Mouse (Mus musculus) stomach, embryonic 16.5 days (tissue): ENCODE measurements at regions not wholly inside any gene's neighbourhood (a gene's known extent, or its start where the extent isn't known, plus 50 kb on each side); places are given as distances from the start of the nearest gene placed in this dataset.

Experiments used
- ATAC-seq: fragments of 200-750 bp; cut with Nextera tagmentation; 2 replicates; pipeline ENCODE4 v1.8.0; 2017; ENCODE audit warnings: moderate number of reproducible peaks, moderate TSS enrichment; ENCODE audit not compliant: insufficient read depth, low FRiP score
- H3K27ac ChIP-seq: fragments of 300-500 bp; sonication (generic); 2 replicates; pipeline ENCODE4 v1.5.1; 2014; ENCODE audit warnings: low read length
- H3K27me3 ChIP-seq: fragments of 300-500 bp; sonication (generic); 2 replicates; pipeline ENCODE4 v1.6.1; 2014; ENCODE audit warnings: low read length, control low read depth, mixed read lengths; ENCODE audit not compliant: control insufficient read depth, insufficient read depth
- H3K36me3 ChIP-seq: fragments of 300-500 bp; sonication (generic); 2 replicates; pipeline ENCODE4 v1.6.1; 2014; ENCODE audit warnings: low read length; ENCODE audit not compliant: control insufficient read depth, insufficient read depth
- H3K4me1 ChIP-seq: fragments of 300-500 bp; sonication (generic); 2 replicates; pipeline ENCODE4 v1.6.1; 2014; ENCODE audit warnings: low read length, control low read depth, mixed read lengths; ENCODE audit not compliant: control insufficient read depth, insufficient read depth
- H3K4me2 ChIP-seq: fragments of 300-500 bp; sonication (generic); 2 replicates; pipeline ENCODE4 v1.6.1; 2014; ENCODE audit warnings: low read depth, low read length, mixed read lengths
- H3K4me3 ChIP-seq: fragments of 300-500 bp; sonication (generic); replicated peaks from 2 replicates; pipeline ENCODE4 v1.5.1; 2014; ENCODE audit warnings: mild to moderate bottlenecking, low read length
- H3K9ac ChIP-seq: fragments of 300-500 bp; sonication (generic); 2 replicates; pipeline ENCODE4 v1.6.1; 2014; ENCODE audit warnings: low read length
- H3K9me3 ChIP-seq: fragments of 300-500 bp; sonication (generic); replicated peaks from 2 replicates; pipeline ENCODE4 v1.6.1; 2016; ENCODE audit warnings: low read length, control low read depth; ENCODE audit not compliant: control insufficient read depth
- WGBS: fragments of 180-500 bp; shearing (Covaris S2); extraction: QIAGEN DNeasy Blood & Tissue Kit; methylation state at CpG from one replicate; pipeline ENCODE4 v1.1.7; 2014; 5-methylcytosine and 5-hydroxymethylcytosine counted together

GRCm38 (mm10) chr12:9368682-9369081 lies 201.2 kb upstream of the Osr1 start:
- ATAC-seq: no peak
- H3K9me3 ChIP-seq: no peaks in the 10 kb centered on the region
- H3K9ac ChIP-seq: no peak overlapping the region
- no peak overlapping the region for H3K4me3 ChIP-seq
- H3K27ac ChIP-seq: no peak overlapping the region
- no peak overlapping the region for H3K4me2 ChIP-seq
- H3K27me3 ChIP-seq: no peaks in the 10 kb centered on the region
- no peaks in the 10 kb centered on the region for H3K36me3 ChIP-seq
- WGBS: 61% methylated on average over 5 of the region's 5 CpGs
- H3K4me1 ChIP-seq: no peaks in the 10 kb centered on the region

- no peaks in the 10 kb centered on the region for H3K27me3 ChIP-seq
- no peaks in the 10 kb centered on the region for H3K36me3 ChIP-seq
- no peak overlapping the region for H3K9ac ChIP-seq
- no peak for ATAC-seq
- no peak overlapping the region for H3K4me2 ChIP-seq
- H3K4me1 ChIP-seq: no peaks in the 10 kb centered on the region
- H3K27ac ChIP-seq: no peak overlapping the region
- no peaks in the 10 kb centered on the region for H3K9me3 ChIP-seq
- WGBS: 51% methylated on average over 3 of the region's 3 CpGs
- no peak overlapping the region for H3K4me3 ChIP-seq
Measured at GRCm38 (mm10) chr12:9401956-9402355, 168.0 kb upstream of the Osr1 start.

- no peak overlapping the region for H3K4me3 ChIP-seq
- H3K27me3 ChIP-seq: no peaks in the 10 kb centered on the region
- ATAC-seq: no peak
- H3K9me3 ChIP-seq: no peaks in the 10 kb centered on the region
- H3K27ac ChIP-seq: no peak overlapping the region
- H3K4me2 ChIP-seq: no peak overlapping the region
- WGBS: 65% methylated on average over 7 of the region's 7 CpGs
- no peak overlapping the region for H3K9ac ChIP-seq
- no peaks in the 10 kb centered on the region for H3K36me3 ChIP-seq
- no peaks in the 10 kb centered on the region for H3K4me1 ChIP-seq
Measured at GRCm38 (mm10) chr12:9404981-9405380, 164.9 kb upstream of the Osr1 start.

- WGBS: 19% methylated on average over 3 of the region's 3 CpGs
- H3K9me3 ChIP-seq: no peaks in the 10 kb centered on the region
- no peak overlapping the region for H3K27ac ChIP-seq
- no peak for ATAC-seq
- no peaks in the 10 kb centered on the region for H3K4me1 ChIP-seq
- no peak overlapping the region for H3K9ac ChIP-seq
- no peak overlapping the region for H3K4me3 ChIP-seq
- H3K4me2 ChIP-seq: no peak overlapping the region
- H3K27me3 ChIP-seq: no peaks in the 10 kb centered on the region
- H3K36me3 ChIP-seq: no peaks in the 10 kb centered on the region
Measured at GRCm38 (mm10) chr12:9419311-9419710, 150.6 kb upstream of the Osr1 start.

GRCm38 (mm10) chr12:9430656-9431055 lies 139.3 kb upstream of the Osr1 start:
- H3K4me3 ChIP-seq: no peak overlapping the region
- 72% methylated on average over 3 of the region's 3 CpGs for WGBS
- ATAC-seq: no peak
- no peak overlapping the region for H3K9ac ChIP-seq
- no peaks in the 10 kb centered on the region for H3K27me3 ChIP-seq
- no peaks in the 10 kb centered on the region for H3K36me3 ChIP-seq
- H3K27ac ChIP-seq: no peak overlapping the region
- H3K9me3 ChIP-seq: no peaks in the 10 kb centered on the region
- H3K4me1 ChIP-seq: no peaks in the 10 kb centered on the region
- H3K4me2 ChIP-seq: no peak overlapping the region

GRCm38 (mm10) chr12:9438575-9439161 lies 131.2 kb upstream of the Osr1 start:
- Histone ChIP-seq H3K36me3 (no peaks in the 10 kb centered on the region), H3K4me2 (peak overlapping the region; percentile 22; the same call in 1 of the 2 replicates), H3K9ac (no peak overlapping the region), H3K9me3 (no peaks in the 10 kb centered on the region), H3K4me1 (no peaks in the 10 kb centered on the region), H3K27me3 (no peaks in the 10 kb centered on the region), H3K27ac (no peak overlapping the region), H3K4me3 (no peak overlapping the region)
- WGBS: 21% methylated on average over 9 of the region's 9 CpGs
- ATAC-seq: no peak

GRCm38 (mm10) chr12:9450620-9451019 lies 119.3 kb upstream of the Osr1 start:
- H3K27me3 ChIP-seq: no peaks in the 10 kb centered on the region
- H3K9me3 ChIP-seq: no peaks in the 10 kb centered on the region
- no peak overlapping the region for H3K4me2 ChIP-seq
- ATAC-seq: 0 out of 2 replicates have a peak, but pooled peaks have one; percentile 37
- H3K4me1 ChIP-seq: 0 out of 2 replicates have a peak, but pooled peaks cover 4% of the 10 kb centered on the region
- no peak overlapping the region for H3K27ac ChIP-seq
- 17% methylated on average over 3 of the region's 3 CpGs for WGBS
- H3K9ac ChIP-seq: no peak overlapping the region
- H3K4me3 ChIP-seq: no peak overlapping the region
- H3K36me3 ChIP-seq: no peaks in the 10 kb centered on the region

- 79% methylated on average over 3 of the region's 3 CpGs for whole genome bisulfite sequencing
- Histone ChIP-seq H3K4me2 (no peak overlapping the region), H3K9me3 (no peaks in the 10 kb centered on the region), H3K4me1 (no peaks in the 10 kb centered on the region), H3K4me3 (no peak overlapping the region), H3K36me3 (no peaks in the 10 kb centered on the region), H3K9ac (no peak overlapping the region), H3K27me3 (no peaks in the 10 kb centered on the region), H3K27ac (no peak overlapping the region)
- no peak for ATAC-seq
Measured at GRCm38 (mm10) chr12:9460193-9460592, 109.7 kb upstream of the Osr1 start.

GRCm38 (mm10) chr12:9469655-9470470 lies 100.1 kb upstream of the Osr1 start:
- peak; percentile 44; the same call in 1 of the 2 replicates for ATAC-seq
- no peak overlapping the region for H3K4me2 ChIP-seq

More at GRCm38 (mm10) chr12:9469655-9470470, 100.1 kb upstream of the Osr1 start:
- no peak overlapping the region for H3K9ac ChIP-seq
- no peak overlapping the region for H3K4me3 ChIP-seq
- no peaks in the 10 kb centered on the region for H3K27me3 ChIP-seq
- peak overlapping the region; percentile 23; the same call in 1 of the 2 replicates for H3K27ac ChIP-seq
- H3K9me3 ChIP-seq: no peaks in the 10 kb centered on the region
- H3K4me1 ChIP-seq: peaks cover 6% of the 10 kb centered on the region; the same call in 1 of the 2 replicates
- WGBS: 32% methylated on average over 3 of the region's 3 CpGs
- no peaks in the 10 kb centered on the region for H3K36me3 ChIP-seq
